Mouse (Mus musculus) heart, adult 18-20 months (tissue): ENCODE results near the gene Srrd. TPM values are rescaled to one million over a fixed set of nuclear protein-coding genes. Genes with fewer than 3 reads are reported as not detected.
"Not testable (repeated sequence)": the region's sequence is repeated elsewhere in the genome, so short reads cannot be mapped to it uniquely, and the experiment has no call there.

Experiments used
- DNase-seq, 2 experiments: peaks; one replicate each; pipeline ENCODE4 v3.0.0; 2021 to 2022; ENCODE audit warnings: mixed read lengths in 1 of 2
- total RNA-seq, 2 experiments: library from RNA; stranded (reverse); gene quantifications; 2 replicates each; pipeline ENCODE4 v1.2.3; 2021

The Srrd gene
- total RNA-seq, 2 experiments from 2014 or later = 6.8 to 10.0 TPM

GRCm38 (mm10) chr5:112356322-112356721, 13.5 kb upstream of the Srrd start:
- peak in 1 of 2 experiments; percentile 47 for DNase-seq

- no peak for DNase-seq
Observed at GRCm38 (mm10) chr5:112355910-112356309, 13.1 kb upstream of the Srrd start, which contains the start of gene Gm6583. Gene Gm6583, minus strand, starts transcription at chr5:112356033.

- DNase-seq = peak in 1 of 2 experiments; percentile 43
Observed at GRCm38 (mm10) chr5:112355493-112355892, 12.7 kb upstream of the Srrd start.

- DNase-seq = no peak
Observed at GRCm38 (mm10) chr5:112349169-112349568, 6.3 kb upstream of the Srrd start.

- peak in 1 of 2 experiments; percentile 45 for DNase-seq
Observed at GRCm38 (mm10) chr5:112346211-112346965, 3.5 kb upstream of the Srrd start.

- no peak for DNase-seq
Observed at GRCm38 (mm10) chr5:112344092-112344960, 1.5 kb upstream of the Srrd start.

- DNase-seq = no peak
Observed at GRCm38 (mm10) chr5:112343205-112343595, 360 bp upstream of the Srrd start.

GRCm38 (mm10) chr5:112339215-112339614, 3.6 kb downstream of the Srrd start:
- DNase-seq = no peak

GRCm38 (mm10) chr5:112337004-112337403, 5.8 kb downstream of the Srrd start:
- no peak for DNase-seq

GRCm38 (mm10) chr5:112335473-112335872, 7.4 kb downstream of the Srrd start:
- DNase-seq = peak; percentile 51 to 66

GRCm38 (mm10) chr5:112329805-112330564, 12.9 kb downstream of the Srrd start:
- no peak for DNase-seq

GRCm38 (mm10) chr5:112327854-112328253, 15.0 kb downstream of the Srrd start:
- no peak for DNase-seq

GRCm38 (mm10) chr5:112326446-112327009, 16.3 kb downstream of the Srrd start:
- no peak for DNase-seq

- peak; percentile 96 to 98 for DNase-seq
Observed at GRCm38 (mm10) chr5:112325546-112326445, 17.0 kb downstream of the Srrd start, which contains the start of gene Tfip11. Gene Tfip11, plus strand, starts transcription at chr5:112326358.

GRCm38 (mm10) chr5:112324637-112325545, 17.9 kb downstream of the Srrd start:
- peak; percentile 53 to 61 for DNase-seq

GRCm38 (mm10) chr5:112323246-112323645, 19.6 kb downstream of the Srrd start:
- no peak for DNase-seq

GRCm38 (mm10) chr5:112321376-112321775, 21.5 kb downstream of the Srrd start:
- no peak for DNase-seq

GRCm38 (mm10) chr5:112320936-112321335, 21.9 kb downstream of the Srrd start:
- DNase-seq = peak; percentile 25 to 45

GRCm38 (mm10) chr5:112320379-112320778, 22.5 kb downstream of the Srrd start:
- no peak for DNase-seq

- DNase-seq = not testable (repeated sequence)
Observed at GRCm38 (mm10) chr5:112319343-112319742, 23.5 kb downstream of the Srrd start.
